Mouse (Mus musculus) spleen, postnatal 14 days (tissue): ENCODE measurements around the gene Klhl42.
A peak's percentile ranks its signal among the peaks of the same experiment; 100 is the strongest.

Experiments
- DNase-seq, 2 experiments: peaks; one replicate each; pipeline ENCODE4 v3.0.0; 2021 to 2022; ENCODE audit warnings: low spot score in 2 of 2

Klhl42 gene

GRCm38 (mm10) chr6:147091136-147092120 lies at the start of gene Klhl42:
Gene Klhl42, plus strand, starts transcription at chr6:147091379.
- DNase-seq: peak; percentile 57 to 70

- DNase-seq: peak; percentile 68 to 81
Measured at GRCm38 (mm10) chr6:147042291-147043290, 48.6 kb upstream of the Klhl42 start, which contains the start of gene Mrps35. Gene Mrps35, plus strand, starts transcription at chr6:147042764.

DNA sequence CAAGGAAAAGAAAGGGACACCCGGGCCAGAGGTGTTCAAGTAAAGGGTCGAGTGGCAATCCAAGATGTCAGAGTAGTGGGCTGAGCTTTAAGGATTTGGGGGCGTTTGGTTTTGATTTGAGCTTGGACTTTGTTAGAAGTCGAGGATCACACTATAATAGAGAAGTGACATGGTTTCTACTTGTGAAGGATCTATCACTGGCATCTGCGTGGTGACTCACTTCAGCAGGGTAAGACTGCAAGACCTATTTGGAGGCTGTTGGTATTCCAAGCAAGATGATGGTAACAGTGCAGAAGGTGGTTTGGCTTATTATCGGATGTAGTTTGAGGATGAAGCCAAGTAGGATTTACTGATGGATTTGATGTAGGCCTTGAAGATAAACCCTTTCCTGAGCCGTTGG lies 47.5 kb upstream of the Klhl42 start:
- no peak for DNase-seq

DNA sequence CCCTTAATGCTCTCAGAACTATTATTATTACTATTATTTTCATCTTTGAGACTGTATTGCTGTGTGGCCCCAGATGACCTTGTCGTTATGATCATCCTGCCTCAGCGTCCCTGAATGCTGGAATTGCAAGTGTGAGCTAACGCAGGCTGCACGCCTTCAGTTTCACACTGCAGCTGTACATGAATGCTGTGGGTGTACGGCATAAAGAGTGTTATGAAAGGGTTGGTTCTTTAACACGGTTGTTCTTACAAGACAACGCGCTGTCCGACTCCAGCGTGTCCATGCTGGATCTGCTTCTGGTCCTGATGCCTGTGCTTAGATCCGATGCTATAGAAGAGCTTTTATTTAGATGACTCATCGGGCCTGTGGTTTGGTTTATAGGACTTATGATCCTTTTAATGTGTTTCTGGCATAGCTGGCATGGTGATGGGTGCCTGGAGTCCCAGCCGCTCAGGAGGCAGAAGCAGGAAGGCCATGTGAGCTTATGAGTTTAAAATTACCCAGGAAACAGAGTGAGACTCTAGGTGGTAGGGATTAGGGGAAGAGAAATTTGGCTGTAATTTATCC lies 41.9 kb upstream of the Klhl42 start:
- DNase-seq: no peak

DNA sequence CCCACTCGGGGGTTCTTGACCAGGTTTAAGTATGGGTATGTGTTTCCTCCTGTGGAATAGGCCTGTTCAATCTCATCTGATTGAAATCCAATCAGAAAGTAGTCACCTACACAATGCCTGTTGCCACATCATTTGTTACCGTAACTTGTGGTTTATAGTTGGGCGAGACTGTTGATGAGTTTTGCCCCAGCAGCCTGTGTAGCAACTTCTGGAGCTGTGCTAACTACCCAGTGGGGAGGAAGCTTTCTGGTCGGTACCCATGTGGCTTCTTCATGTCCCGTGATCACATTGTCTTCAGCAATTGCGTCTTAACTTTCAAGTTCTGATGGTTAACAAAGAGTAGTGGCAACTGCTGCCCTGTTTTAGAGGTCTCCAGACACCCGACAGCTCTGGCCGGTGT lies 39.5 kb upstream of the Klhl42 start:
- DNase-seq: no peak

GRCm38 (mm10) chr6:147052440-147052839 lies 38.7 kb upstream of the Klhl42 start:
- DNase-seq: no peak

GRCm38 (mm10) chr6:147053785-147054646 lies 37.2 kb upstream of the Klhl42 start:
- DNase-seq: no peak

DNA sequence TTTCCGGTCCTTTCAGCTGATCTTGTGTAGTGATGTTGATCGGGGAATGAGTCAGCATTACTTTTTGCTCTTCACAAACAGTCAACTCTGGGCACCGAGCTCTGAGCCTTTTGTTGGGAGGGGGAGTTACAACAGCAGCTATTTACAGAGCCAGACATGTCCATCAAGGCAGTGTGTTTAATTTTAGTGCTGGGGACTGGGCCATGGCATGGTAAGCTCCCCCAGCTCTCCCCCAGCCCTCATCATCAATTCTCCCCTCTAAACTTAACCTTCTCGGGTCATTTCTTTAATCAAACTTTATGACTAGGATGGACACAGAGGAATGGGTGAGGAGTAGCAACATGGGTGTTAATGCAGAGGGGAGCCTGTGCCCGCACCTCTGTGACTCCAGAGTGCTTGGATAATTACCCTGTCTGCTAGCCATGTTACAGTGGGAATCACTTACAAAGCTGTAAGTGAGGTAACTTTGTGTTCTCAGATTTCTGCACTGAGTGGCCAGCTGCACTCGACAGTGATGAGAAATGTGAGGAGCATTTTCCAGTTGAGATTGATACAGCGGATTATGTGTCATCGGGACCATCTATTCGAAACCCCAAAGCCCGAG lies 35.7 kb upstream of the Klhl42 start:
- no peak for DNase-seq

- DNase-seq: no peak
Measured at GRCm38 (mm10) chr6:147059326-147059725, 31.9 kb upstream of the Klhl42 start.

DNA sequence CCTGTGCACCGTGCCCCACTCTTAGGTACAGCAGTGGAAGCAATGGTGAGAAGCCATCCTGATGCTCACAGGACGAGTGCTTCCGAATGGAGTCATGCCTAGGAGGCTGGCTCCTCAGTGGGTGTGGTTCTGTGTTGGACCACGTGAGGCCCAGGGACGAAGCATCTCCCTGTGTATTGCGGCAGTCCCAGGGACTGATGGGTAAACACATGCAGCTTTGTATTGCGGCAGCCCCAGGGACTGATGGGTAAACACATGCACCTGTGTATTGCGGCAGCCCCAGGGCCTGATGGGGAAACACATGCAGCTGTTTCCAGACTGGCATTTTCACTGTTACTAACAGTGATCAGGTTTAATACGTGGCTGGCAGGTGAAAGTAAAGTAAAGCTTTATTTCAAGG lies 29.5 kb upstream of the Klhl42 start:
- no peak for DNase-seq

DNA sequence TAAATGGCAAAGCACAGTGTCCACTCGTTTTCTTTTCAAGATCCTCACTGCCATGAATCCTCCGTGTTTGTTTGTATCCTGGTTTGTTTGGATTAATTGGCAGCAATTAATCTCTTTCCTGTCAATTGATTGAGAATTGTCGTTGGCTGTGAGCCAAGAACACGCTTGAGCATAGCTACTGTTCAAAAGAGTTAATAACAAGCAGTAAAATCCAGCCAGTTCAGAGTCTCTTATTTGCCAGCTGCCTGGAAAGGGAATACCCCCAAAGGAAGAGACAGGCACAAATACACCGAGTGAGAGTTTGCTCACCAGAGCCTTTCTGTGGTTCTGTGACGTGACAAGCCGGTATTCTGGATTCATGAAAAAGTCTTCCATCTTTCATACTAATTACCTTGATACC lies 29.1 kb upstream of the Klhl42 start:
- DNase-seq: no peak

- DNase-seq: no peak
Measured at GRCm38 (mm10) chr6:147062694-147063093, 28.5 kb upstream of the Klhl42 start.

DNA sequence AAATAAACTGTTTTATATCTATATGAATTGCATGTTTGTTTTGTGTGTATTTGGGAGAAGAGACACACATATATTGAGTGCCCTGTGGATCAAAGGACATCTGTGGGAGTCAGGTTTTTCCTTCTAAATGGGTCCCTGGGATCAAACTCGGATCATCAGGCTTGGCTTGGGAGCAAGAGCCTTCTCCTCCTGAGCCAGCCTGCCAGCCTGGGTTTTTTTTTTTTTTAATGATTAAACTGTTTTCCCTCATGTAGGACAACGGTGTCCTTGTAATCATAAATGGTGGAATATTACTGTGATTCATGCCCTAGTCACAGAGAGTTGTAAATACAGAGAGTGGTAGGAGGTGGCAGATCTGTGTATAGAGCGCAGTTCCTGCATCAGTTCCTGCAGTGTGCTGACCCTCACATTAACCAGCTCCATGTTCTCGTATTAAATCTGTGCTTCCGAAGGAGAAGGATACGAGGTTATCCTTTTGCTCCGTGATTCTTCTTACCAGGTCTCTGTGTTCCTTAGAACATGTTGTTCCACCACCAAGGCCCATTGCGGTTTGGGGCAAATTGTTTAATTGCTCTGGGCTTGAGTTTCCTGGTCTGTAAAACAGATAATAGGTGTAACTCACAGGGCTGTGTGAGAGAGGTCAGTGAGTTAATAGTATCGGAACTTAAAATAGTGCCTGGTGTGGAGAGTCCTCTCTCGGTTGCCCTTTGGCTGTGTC lies 26.8 kb upstream of the Klhl42 start:
- DNase-seq: no peak

- no peak for DNase-seq
Measured at GRCm38 (mm10) chr6:147064944-147065261, 26.3 kb upstream of the Klhl42 start.

GRCm38 (mm10) chr6:147075808-147076387 lies 15.3 kb upstream of the Klhl42 start:
- DNase-seq: no peak

- no peak for DNase-seq
Measured at GRCm38 (mm10) chr6:147076878-147077277, 14.3 kb upstream of the Klhl42 start.

DNA sequence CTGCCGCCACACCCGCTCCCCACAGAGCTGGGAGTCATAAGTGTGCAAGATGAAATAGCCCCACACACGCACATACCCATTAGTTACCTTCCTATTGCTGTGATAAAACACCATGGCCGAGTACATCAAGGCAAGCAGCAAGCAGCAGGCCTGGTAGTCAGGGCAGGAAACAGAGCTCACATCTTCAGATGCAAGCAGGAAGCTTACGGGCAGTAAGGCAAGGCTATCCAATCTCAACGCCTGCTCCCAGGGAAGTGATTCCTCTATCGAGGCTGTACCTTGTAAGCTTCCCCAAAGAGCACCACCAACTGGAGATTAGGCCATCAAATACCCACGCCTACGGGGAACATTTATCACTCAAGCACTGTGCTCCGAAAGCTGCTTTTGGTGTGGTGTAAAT lies 11.3 kb upstream of the Klhl42 start:
- no peak for DNase-seq

DNA sequence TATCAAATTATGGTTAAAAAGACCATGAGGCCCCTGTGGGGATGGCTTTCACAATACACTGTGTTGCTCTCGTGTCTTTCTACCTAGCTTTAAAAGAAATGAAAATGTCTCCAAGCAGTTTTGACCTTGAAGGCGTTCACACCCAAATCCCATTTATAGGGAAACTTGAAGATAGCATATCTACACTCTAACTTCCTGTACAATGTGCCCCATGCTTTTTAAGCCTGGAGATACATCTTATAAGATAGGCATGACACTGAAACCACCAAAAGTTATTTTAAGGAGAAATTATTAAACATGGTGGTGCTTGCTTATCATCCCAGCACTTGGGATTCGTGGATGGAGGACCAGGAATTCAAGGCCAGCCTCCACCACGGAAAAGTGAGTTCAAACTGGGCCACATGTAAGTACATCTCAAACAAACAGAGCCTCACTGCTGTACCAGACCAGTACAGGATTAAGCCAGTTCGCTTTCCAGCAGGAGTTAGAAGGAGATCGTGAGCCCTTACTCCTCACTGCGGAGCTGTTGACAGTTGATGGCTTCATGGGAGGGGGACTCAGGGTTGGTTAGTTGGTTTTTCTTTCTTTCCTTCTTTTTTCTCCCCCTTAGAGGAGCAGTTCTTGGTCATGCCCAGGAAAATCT lies 5.7 kb upstream of the Klhl42 start:
- no peak for DNase-seq

DNA sequence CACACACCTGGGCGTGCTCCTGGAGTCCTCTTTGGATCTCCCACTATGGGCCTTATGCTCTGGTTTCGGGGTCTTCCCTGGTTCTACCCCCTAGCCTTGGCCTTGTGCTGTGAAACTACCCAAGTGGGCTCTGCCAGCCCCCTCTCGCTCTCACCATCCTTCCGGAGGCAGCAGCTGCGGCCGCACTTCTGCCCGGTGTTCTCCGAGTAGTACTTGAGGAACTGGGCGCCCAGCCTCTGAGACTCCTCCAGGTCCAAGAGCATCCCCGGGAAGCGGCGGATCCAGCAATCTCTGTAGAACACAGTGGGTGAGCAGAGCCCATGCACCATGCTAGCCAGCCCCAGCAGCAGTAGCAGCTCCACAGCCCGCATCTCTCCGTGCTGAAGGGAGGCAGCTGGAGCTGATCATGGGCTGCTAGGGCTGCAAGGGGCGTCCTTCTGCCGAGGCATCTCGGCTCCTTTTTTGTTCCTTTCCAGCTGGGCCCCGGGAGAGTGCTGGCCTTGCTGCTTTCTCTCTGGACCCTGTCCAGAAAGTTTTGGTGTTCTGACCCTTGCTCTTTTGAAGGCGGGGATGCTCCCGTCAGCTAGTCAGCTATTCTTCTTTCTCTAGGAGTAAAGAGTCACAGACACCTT lies 4.5 kb upstream of the Klhl42 start, which contains the start of gene Mansc4:
Gene Mansc4 (minus strand): TSS at position 439 of the 632 bp plus-strand sequence.
- no peak for DNase-seq
